Mouse (Mus musculus) skeletal muscle tissue, adult 2 months (tissue): ENCODE measurements around the gene Dock8.

Experiments
- DNase-seq: peaks from one replicate; pipeline ENCODE4 v3.0.0-alpha.2; 2012; ENCODE audit warnings: low read depth, low spot score

The Dock8 gene

DNA sequence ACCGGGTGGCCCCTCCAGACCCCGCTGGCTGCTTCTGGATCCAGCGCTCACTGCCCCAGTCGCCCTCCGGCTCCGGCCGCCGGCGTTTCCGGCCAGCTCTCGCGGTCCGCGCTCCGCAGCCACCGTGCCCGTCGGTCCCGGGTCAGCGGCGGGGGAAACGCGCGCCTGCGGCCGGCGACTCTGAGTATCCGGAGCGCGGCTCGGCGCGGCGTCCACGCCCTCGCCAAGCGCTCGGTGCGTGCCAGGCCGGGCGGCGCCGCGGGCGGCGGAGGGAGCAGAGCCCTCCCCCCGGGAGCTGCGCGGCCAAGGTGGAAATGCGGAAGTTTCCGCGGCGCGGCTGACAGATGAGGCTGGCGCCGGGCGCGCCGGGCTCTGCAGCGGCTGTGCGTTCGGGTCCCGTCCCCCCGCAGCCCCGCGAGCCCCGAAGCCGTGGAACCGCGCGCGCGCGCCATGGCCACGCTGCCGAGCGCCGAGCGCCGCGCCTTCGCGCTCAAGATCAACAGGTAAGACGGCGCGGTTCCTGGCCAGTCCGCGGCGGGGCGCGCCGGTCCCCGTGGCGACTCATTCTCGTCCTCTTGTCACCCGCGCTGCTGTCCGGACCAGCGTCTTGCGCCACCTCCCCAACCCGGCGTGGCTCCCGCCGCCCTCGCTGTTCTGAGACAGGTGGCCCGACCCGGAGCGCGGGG is at the start of gene Dock8:
Dock8 (plus strand) TSS at position 334 of the 686 bp plus-strand sequence.
- no peak for DNase-seq

DNA sequence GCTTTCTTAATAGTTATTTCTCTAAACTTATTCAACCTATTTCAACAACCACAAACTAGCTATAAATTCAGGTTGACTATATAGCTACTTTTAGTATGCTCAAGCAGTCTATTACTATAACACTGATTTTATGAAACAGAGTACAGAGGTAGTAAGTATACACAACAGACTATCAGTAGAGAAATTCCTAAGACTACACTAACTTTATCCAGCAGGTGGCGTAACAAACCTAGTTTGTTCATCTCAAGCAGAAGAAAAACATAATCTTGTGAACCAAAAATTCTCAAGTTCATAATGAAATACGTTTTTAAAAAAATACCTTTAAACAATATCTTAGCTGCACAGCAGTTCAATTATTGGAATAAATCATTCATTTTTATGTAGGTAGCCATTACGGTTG is 40.8 kb upstream of the Dock8 start:
- no peak for DNase-seq

DNA sequence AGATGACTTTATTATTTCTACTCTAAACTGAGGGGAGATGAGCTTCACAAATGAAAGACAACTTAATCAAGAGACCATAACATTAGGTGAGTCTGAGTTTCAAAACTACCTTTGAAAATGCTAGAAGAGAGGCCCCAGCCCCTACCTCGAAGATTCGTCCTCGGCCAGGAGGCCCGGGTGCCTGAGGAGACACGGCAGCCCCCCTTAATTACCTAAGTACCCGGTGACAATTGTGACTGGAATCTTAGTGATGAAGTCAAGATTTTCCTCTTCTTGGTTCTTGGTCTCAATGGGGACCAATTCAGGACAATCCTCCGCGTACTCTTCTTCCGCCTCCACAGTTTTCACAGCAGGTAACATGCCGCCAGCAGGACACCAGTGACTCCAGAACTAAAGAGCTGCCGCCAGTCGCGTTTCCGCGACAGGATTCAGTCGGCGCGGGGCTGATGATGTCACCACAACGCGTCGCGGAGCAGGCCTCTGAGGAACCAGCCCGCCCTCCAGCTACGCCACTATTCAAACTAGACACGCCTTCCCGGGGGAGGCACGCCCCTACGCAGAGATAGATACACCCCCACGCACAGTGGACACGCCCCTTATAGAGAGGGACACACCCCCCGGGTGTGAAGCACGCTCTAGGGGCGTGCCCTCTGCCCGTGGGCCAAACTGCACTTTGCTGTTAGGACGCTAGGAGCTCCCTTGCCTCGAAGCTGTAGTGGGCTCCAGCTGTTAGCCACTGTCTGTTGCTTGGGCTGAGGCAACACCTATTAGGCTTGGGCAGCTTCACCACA is 38.0 kb upstream of the Dock8 start, which contains the start of gene Cbwd1:
Cbwd1 (minus strand) TSS at position 439 of the 791 bp plus-strand sequence.
- peak; percentile 99 for DNase-seq

DNA sequence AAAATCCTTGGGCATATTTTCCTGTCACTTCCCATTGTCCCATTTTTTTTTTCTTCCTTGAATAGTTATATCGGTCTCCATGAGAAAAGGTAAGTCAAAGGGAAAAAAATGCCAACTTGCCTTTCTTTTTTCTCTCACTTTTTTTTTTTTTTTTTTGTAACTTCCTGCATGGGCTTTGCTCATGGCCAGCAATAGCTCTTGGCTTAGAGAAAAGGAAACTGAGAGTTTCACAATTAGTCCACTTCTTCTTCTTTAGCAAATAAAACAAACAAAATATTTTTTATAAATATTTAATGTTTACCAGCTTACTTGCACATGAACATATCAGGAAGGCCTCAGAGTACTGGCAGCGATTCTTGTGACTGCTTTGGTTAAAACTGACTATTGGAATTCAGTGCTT is 33.1 kb upstream of the Dock8 start:
- no peak for DNase-seq

DNA sequence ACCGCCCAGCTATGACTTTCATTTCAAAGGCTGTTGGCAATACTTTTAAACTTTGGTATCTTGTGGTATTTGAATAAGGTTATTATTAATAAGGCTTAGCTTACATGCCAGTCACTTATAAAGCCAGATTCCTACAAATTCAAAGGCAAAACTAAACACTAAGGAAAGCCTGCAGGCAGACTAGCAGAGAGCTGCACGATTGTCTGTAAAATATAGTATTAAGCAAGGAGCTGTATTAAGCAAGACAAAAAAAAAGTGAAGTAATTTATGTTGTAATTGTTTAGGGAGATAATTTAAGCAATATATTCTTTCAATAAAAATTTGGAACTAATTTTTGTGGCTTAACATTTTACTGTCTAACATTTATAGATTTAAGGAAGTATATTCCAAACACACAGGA is 32.4 kb upstream of the Dock8 start:
- DNase-seq: no peak

DNA sequence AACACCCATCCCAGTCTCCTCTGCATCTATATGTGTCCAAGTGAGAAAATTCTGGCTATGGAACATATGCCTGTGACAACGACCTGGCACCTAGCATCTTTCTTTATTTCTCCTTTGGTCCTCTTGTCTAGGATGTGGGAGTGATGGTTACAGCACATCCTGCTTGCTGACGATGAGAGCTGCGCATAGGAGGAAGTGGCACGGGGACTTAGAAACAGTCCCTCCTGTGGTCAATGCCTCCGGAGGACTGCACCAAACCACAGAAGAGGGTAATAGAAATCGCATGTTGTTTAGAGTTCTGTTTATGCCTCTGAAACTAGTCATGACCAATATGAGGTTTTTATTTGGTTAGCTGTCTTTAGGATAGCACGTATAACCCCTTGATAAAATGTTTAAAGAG is 28.0 kb upstream of the Dock8 start:
- DNase-seq: no peak

DNA sequence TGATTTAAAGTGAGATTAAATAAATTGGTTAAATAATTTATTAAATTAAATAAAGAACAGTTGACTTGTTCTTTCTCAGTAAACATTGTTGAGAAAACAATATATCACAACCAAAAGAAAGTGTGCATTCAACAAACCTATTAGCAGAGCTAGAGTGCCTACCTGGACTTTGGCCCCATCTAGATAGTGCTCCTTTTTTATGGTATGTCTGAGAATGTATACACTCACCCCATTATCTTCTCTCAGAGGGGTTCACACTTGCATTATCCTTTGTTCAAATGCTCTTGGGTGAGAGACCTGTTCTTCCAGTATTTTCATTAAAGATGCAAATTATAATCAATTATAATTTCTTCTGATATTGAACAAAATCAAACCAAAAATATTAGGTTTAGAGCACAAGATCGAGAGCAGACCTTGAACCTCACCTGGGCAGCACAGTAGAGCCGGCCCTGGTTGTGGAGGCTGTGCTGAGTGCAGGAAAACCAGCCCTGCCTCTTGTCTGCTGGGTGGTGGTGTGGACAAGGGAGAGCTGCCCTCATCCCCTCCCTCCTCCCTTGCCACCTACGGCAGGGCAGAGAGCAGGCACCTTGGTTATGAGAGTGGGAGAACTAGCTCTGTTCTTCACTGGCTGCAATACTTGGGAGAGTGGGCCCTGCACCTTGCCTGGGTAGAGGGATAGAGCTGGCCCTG is 26.5 kb upstream of the Dock8 start:
- DNase-seq: no peak

DNA sequence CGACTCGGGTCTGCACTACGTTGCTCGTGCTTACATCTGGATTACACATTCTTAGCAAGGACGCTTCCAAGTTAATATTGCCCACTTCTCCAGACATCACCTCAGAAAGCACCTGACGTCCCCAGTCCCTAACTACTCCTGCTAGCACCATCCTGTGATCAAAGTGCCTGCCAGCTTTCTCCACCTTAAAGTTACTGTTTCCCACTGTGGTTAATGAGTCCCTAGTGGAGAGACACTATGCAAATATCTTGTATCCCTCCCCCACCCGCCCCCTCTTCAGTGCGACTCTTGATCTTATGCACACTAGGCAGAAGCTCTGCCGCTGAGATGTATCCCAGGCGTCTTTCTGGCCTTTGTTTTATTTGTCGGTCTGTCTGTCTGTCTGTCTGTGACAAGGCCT is 21.3 kb upstream of the Dock8 start:
- DNase-seq: no peak

DNA sequence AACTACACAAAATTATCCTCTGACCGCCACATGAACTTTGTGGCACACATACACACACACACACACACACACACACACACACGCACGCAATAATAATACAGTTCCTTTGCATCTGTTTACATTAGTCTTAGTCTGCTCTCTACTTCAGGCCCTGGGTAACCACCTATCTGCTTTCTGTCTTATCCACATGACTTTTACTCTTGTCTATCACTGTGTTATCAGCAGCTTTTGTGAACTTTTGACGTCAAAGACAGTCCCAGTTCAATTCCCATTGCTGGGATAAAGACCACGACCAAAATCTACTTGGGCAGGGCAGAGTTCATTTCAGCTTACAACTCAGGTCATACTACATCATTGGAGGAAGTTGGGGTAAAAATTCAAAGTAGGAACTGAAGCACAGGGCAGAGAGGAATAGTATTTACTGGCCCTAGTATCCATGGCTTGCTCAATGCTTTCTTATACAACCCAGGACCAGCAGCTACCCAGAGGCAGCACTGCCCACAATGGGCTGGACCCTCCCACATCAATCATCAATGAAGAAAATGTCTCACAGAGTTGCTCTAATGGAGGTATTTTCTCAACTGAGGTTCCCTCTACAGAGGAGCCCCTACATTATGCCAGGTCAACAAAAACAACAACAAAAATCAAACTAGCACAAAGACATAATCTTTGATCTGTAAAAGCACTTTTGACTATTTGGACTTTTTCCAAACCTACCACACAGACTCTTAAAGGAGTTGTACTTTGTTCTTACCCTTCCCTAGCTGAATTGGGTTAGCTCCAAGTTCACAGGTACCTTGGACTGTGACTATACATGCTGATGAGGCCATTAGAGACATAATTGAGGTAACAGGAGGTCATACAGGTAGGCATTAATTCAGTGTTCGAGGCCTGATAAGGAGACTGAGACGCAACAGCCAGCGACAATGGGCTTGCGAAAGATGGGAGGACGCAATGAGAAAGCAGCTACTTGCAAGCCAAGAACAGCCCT is 20.2 kb upstream of the Dock8 start:
- no peak for DNase-seq

DNA sequence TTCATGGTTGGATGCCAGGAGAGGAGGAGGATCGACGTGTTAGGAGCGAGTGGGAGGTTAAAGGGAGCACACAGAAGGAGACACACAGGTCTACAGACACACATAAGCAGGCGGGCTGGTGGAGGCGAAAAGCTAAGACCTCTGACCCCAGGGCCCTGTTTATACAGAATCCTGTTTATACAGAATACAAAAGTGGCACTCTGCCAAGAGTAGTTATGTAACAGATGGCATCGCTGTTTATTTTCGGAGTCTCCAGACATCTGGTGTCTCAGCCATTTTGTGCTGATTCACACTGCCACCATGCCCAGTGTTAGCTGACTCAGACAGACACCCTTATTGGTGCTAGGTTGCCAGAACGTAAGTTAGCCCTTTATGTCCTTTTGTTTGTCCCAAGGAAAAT is 18.0 kb upstream of the Dock8 start:
- DNase-seq: no peak

DNA sequence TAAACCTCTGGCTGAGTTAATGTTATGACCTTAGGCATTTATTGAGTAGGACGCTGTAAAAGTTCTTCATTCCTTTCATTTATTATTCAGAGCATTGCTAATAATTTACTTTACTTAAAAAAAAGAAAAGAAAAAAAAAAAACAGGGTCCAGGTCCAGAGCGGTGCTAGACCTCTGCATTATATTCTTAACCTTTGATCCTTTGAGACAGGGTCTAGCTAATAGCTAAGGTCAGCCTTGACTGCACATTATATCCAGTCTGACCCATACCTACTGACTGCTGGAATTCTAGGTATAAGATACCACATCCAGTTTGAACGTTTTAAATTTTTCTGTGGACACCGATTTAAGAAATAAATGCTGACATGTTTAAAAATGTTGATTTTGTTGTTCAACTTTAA is 16.3 kb upstream of the Dock8 start:
- DNase-seq: no peak

DNA sequence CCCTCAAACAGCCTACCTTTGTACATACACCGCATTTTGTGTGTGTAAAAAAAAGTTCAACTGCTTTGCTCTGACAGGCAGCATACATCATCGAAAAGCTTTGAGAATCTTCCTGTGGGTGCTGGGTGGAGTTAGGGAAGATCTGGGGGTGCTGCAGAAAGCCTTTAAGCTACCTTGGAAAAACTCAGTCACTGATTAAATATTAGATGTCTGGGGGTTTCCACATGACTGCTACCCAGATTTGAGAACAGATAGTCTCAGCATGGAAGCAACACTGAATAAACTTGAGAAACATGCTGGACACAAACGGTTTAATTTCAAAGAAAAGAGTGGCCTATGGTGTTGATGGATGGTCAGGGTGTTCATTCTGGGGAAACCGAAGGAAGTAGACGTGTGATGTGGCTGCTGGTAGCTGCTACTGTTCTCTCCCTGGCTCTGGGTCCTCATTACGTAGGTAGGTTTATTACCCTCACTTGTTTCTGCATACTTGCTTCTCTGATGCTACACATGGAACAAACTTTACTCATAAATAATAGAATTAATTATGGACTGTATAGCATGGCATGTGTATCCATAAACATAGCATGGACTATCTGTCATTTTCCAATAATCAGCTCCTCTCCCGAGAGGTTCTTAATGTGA is 15.4 kb upstream of the Dock8 start:
- no peak for DNase-seq

DNA sequence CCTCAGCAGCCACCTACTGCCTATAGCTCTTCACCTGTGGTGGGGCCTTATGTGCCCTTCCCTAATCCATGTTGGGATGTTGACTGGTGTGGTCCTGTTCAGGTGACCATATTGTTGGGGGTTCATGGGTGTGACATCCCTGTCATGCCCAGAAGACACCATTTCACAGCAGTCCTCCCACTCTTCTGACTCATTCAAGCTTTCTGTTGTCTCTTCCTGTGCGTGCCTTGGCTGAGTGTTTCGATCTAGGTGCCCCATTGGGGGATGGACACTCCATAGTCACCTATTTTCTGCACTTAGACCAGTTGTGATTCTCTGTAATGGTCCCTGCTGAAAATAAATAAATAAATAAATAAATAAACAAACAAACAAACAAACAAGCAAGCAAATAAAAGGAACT is 14.3 kb upstream of the Dock8 start:
- no peak for DNase-seq

DNA sequence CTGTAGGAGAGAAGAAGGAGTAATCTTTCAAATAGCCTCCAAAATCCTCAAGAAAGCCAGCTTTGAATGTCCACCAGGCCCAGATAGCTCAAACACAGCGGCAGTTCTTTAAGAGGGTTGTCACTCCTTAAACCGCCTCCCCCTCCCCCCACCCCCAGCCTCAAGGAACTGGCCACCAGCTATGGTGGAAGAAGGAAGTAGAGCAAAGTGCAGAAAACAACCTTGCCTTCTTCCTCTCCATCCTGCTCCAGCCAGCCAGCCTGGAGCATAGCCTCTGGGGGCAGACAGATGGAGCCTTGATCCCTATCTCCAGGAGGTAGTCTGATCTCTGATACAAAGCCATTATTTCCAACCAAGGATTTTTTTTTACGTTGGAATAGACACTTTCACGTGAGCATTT is 12.0 kb upstream of the Dock8 start:
- no peak for DNase-seq

DNA sequence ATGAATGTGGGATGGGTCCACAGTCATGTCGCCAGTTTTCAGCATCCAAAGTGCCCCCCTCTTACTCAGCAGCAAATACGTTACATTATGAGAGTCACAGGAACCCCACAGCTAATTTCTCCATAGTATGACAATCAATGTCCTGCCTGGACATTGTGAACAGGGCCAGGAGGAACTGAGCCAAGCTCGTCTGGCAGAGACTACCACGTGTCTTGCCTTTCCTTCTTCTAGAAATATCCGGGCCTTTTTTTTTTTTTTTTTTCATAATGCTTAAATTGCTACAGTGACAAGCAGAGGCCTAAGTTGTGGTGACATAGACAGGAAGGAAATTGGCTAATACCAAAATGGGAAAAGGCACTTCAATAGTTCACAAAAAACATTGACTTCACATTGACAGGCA is 10.5 kb upstream of the Dock8 start:
- DNase-seq: no peak

DNA sequence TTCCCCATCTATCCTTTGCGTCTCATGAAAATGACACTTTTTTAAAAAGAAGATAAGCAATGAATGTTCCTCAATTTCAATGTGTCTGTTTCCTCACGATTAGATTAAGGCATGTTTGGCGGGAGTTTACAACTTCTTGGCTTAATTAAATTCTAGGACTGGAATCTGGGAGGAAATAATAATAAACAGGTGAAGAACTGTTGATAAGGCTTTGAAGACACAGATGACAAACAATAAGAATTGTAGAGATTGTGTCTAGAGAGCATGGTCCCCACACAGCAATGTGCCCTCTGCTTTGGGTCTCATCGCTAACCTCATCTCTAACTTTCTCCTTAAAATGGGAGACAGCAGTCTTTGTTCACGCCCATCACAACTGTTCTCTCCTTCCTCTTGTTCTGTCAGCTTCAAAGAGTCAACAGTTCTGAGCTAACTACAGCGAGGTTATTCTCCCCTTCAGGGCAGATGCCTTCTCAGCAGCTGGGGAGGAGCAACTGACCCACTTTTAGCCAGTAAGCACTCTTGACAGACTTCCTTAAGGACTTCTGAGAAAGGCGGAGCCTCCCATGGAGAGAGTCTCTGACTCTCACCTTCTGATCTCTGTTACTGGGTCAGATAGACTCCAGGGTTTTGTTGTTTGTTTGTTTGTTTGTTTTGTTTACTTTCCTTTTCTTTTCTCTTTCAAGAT is 9.1 kb upstream of the Dock8 start:
- DNase-seq: no peak

DNA sequence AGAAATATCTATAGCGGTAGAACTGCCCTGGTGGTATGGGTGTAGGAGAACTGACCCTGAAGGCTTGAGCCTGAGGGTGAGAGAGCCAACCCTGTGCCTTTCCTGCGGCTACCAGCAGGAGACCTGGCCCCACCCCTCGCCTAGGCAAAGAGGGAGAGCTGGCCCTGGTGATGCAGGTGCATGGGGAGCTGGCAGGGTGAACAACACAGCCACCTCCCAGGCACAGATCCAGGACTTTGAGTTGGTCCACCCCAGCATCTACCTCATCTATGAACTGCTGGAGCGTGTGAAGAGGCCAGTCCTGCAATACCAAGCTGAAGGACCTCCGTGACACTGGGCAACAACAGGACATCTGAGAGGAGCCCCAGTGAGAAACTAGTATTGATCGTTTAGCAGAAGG is 5.8 kb upstream of the Dock8 start:
- DNase-seq: no peak

DNA sequence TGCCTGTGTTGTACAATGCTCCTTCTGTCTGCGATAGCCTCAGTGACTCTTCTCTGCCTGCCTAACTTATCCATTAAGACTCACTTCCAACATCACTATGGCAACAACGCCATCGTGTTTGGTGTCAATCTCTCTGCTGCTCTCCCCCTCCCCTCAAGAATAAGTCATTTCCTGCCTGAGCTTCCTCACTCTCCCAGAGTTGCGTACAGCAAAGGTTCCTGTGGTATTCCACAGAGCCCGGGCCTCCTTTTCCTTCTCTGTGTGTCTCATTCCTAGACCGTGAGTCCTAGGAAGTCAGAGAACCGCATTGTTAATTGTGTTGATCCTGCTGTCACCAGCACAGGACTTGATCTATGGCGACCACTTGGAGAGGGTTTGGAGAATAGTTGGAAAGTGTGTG is 4.4 kb upstream of the Dock8 start:
- DNase-seq: no peak

DNA sequence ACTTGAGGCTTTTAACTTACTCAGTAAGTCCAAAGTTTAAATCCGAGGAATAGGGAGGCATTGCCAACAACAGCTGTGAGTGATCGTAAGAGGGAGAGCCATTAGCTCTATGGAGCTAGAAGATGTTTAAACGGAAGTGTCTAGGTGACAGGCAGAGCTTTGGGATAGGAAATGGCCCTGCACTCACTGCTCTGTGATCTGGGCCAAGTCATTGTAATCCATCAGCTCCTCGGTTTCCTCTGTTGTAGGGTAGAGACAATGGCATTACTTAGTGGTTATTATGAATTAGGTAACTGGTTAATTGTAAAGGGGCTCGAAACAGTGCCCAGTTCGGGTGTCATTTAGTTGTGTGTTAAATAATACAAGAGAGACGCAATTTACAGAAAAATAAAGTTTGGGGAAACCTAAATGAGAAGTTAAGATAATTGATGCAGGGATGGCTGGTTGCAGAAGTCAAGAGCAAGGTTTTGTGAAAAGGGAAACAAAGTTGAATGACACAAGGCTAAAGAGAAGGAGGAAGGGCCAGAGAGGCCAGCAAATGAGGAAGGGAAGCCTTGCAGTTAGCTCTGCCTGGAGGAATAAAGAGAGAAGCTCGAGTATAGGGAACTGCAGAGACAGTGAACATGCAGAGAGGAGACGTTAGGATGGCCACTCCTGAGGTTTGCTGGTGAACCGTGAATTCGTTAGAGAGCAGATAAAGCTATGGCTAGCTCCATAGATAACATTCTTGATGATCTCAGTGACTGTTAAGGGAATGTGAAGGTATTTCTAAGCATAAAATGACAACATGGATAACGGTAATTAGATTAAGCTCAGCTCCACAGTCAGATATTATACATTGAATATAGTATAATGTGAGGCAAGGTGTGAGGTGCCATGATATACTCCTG is 2.3 kb upstream of the Dock8 start:
- no peak for DNase-seq
